Mouse (Mus musculus) kidney, postnatal 36 days (tissue): Measurements from ENCODE around the gene Tcf25.
A peak's percentile ranks its signal among the peaks of the same experiment; 100 is the strongest.

ENCODE experiments used
- DNase-seq, 2 experiments: peaks; one replicate each; pipeline ENCODE4 v3.0.0; 2021 to 2022; ENCODE audit warnings: mixed read lengths in 2 of 2

Gene Tcf25

DNA sequence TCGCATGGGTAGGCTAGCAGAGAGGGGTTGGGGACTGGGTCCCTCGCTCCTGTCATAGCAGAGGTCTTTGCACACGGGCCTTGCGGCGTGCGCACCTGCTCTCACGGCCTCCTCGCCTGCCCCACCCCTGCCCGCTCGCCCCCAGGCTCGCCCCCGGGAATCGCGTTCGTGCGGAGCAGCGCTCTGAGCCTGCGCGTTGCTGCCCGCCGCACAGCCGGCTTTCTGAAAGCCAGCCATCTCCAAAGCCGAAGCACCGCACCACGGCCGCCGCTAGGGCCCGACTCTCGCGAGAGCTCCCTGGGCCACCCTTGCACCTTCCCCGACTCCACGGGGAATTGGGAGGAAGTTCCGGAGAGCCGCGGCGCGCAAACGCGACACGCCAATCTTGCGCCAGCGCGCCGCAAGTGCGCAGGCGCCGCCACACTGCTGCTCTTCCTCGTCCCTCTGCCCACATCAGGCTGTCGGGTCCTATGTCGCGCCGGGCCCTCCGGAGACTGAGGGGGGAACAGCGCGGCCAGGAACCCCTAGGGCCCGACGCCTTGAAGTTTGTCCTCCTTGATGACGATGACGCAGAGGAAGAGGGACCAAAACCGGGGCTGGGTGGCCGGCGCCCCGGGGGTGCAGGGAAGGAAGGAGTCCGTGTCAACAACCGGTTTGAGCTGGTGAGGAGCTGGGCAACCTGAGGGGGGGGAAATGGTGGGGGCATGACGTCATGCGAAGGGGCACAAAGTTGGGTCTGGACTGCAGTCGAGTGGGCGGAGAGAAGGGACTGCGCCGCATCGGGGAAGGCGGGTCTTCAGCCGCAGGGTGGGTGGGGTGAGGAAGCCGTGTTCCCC lies at the start of gene Tcf25:
Gene Tcf25, plus strand, starts transcription at position 351 of the 836 bp plus-strand sequence.
- peak; percentile 96 to 97 for DNase-seq

DNA sequence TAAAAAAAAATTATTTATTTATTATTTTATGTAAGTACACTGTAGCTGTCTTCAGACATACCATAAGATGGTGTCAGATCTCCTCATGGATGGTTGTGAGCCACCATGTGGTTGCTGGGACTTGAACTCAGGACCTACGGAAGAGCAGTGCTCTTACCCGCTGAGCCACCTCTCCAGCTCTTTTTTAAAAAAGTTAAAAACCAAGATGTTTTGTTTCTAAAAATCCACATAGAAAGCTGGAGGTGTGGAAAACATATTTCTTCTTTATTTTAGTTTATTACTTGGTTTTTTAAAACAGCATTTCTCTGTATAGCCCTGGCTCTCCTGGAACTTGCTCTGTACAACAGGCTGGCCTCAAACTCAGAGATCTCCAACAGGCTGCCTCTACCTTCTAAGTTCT lies 45.0 kb upstream of the Tcf25 start:
- no peak for DNase-seq

DNA sequence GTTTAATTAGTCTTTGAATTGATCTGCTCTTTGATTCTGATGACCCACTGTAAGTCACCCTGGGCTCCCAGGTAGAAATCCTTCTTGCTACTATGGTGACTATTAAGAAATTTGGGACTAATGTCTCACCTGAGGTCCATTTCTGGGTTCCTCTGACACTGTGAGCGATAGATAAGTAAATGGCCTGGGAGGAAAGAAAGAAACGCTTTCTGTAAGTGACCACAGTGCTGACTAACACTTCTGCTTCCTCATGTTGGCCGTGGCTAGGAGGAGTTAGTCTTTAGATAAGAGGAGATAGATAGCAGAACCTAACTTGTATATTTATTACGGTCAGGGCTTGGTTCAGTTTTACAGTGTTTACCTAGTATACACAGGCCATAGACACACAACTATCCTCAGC lies 44.2 kb upstream of the Tcf25 start:
- DNase-seq = no peak

DNA sequence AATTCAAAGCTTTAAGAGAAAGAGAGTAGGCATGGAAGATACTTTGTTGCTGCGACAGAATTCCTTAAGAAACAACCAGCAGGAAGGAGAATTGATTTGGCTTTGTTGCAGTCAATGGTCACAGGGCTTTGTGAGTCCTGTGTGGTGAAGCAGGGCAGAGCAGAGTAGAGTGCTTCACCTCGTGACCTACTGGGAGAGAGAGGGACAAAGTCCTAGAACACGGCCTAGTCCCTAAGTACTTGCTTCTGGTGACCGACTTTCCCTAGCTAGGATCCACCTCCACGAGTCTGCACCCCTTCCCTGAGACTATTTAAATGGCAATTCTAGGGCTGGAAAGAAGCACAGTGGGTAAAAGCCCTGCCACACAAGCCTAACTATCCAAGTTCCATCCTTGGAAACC lies 43.6 kb upstream of the Tcf25 start:
- peak; percentile 43 to 49 for DNase-seq

DNA sequence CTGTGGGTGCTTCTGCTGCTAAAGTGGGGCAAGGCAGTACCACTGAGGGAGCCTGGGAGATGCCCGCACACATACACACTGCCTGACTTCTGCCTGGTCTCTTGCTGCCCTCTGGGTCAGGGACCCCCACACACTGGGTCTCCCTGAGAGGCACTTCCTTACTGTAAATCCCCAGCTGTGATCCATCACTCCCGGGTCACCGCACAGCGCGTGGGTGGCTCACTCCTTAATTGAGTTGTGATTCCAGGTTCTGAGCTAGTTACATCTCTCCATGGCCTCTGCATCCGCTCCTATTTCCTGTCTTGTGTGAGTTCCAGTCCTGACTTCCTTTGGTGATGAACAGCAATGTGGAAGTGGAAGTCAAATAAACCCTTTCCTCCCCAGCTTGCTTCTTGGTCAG lies 42.9 kb upstream of the Tcf25 start:
- DNase-seq = no peak

DNA sequence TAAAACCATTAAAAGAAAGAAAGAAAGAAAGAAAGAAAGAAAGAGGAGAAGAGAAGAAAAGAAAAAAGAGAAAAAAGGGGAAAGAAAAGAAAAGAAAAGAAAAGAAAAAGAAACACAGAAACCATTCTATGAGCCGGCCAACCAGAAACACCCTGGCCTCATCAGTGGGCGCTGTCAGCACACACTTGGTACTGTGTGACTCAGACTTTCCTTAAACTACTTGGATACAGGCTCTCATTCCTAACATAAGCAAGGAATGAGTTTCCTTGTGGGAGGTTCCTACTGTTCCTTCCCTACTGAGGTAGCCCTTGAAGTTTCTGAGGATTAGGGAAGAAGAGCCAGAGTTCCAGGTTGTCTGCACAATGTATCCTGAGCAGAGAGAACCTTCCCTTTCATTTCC lies 42.3 kb upstream of the Tcf25 start:
- no peak for DNase-seq

DNA sequence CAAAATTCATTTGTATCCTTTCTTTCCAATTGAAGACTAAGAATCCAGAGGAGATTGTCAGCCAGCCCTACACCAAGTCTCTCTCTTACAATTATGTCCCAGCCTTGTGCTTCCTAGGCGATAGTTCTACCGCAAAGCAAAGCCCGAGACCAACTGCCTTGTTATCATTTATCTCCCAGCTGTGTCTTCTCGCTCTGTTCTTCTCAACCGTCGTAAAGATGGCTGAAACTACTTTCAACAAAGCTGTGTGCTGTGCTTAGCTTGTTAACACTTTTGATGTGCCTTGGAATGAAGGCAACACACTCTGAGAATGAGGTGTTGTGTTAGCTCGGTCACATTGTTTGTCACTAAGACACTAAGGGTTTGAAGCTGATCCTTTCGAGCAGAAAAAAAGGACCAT lies 41.7 kb upstream of the Tcf25 start:
- DNase-seq = no peak

DNA sequence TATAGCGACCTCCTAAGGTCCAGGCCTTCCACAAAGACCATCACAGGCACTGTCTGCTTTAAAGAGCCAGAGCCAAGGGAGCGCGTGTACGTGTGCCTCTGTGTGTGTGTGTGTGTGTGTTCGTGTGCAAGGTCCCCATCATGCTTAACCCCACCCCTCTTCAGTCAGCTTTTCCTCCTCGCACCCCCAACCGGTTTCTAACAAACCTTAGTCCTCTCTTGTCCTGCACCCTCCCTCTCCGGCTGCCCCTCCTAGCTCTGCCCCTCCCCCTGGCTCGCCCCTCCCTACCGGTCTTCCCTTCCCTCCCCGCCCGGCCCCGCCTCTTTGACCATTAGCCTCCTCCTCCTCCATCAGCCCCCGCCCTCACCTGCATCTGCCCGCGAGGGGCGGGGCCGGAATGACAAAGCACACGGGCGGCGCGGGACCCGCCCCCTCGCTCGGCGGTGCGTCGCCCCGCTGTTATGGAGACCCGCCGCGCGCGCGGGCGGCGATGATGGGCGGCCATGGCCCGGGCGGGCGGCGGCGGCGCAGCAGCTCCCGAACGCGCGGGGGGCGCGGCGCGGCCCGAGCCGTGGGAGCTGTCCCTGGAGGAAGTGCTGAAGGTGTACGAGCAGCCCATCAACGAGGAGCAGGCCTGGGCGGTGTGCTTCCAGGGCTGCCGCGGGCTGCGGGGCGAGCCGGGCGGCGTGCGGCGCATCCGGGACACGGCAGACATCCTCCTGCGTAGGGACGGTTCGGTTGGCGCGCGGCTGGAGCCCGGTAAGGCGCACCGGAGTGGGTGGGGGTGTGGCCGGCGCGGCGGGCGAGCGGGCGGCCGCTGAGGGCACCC lies 41.1 kb upstream of the Tcf25 start, which contains the start of gene Spire2:
Gene Spire2, plus strand, starts transcription at position 452 of the 829 bp plus-strand sequence.
- peak; percentile 80 to 89 for DNase-seq

DNA sequence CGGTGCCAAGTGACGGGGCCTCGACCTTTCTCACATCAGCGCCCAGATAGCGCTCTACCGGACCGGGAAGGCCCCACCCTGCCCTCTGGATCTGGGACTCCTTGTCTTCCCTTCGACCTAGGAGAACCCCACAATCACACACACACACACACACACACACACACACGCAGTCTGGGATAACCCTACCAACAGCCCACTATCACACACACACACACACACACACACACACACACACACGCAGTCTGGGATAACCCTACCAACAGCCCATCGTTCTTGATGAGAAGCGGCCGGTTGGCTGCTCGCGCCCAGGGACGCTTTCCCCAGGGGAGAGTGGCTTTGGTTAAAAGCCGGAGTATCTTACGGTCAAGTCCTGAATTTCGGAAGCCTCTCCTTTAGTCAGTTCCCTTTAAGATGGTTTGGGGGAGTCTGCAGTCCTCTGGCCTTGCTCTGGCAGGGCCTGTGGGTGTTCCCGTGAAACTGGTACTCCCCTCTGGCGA lies 40.4 kb upstream of the Tcf25 start:
- DNase-seq = no peak

DNA sequence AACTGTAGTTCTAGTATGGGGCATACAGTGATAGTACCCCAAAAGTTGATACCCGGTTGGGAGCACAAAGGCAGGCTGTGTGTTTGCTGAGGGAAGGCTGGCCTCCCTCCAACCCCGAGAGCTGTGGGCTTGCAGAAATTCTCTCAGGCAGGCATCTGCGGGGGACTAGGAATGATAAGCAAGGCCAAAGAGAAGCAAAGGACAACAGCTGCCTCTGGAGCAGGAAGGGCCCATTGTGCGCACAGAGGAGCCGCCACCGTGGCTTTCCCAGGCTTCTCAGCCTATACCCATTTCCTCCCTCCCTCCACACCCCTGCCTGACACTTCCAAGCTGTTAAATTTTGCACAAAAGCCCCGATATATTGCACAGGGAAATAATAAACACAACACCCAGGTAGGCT lies 39.7 kb upstream of the Tcf25 start:
- no peak for DNase-seq

DNA sequence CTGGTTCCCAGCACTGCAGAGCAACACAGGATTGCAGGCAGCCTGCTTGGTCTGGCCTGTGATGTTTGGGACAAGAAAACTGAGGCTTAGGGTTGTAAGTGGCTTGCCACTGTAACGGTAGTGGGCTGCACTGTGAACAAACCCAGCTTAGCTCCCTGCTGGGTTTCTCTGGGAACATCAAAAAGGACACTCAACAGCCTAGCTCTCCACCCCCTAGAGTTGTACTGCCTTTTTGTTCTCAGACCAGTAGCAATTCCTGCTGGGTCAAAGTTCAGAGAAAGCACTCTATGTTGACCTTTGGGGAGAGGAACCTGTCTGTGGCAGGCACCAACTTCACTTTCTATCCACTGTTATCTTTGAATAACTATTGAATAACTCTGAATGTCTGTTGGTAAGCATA lies 39.1 kb upstream of the Tcf25 start:
- no peak for DNase-seq

DNA sequence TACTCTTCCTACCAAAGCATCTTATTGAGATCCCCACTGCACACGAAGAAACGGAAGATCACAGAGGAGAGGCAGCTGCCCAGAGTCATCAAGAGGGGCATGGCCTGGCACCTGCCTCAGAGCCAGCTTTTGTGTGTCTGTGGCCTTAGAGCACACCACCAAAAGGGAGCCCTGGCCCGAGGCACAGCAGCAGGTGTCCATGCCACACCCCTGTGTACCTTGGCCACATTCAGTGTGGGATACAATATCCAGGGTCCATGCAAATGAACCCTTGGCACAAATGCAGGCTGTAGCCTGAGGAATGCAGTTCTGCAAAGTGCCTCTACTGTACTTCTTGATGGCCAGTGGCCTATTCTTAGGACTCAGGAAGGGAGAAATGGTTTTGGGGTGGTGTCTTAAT lies 36.1 kb upstream of the Tcf25 start:
- peak; percentile 54 to 55 for DNase-seq

DNA sequence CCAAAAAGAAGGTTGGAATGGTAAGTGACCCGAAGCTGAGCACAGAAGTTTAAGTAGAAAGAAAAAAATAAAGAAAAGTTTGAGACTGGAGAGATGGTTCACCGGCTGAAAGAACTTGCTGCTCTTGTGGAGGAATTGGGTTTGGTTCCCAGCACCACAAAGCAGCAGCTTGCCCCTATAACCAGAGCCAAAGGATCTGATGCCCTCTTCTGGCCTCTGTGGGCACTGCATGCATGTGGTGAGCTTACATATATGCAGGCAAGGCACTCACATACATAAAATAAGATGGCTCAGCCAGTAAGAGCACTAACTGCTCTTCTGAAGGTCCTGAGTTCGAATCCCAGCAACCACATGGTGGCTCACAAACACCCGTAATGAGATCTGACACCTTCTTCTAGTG lies 33.5 kb upstream of the Tcf25 start:
- no peak for DNase-seq

DNA sequence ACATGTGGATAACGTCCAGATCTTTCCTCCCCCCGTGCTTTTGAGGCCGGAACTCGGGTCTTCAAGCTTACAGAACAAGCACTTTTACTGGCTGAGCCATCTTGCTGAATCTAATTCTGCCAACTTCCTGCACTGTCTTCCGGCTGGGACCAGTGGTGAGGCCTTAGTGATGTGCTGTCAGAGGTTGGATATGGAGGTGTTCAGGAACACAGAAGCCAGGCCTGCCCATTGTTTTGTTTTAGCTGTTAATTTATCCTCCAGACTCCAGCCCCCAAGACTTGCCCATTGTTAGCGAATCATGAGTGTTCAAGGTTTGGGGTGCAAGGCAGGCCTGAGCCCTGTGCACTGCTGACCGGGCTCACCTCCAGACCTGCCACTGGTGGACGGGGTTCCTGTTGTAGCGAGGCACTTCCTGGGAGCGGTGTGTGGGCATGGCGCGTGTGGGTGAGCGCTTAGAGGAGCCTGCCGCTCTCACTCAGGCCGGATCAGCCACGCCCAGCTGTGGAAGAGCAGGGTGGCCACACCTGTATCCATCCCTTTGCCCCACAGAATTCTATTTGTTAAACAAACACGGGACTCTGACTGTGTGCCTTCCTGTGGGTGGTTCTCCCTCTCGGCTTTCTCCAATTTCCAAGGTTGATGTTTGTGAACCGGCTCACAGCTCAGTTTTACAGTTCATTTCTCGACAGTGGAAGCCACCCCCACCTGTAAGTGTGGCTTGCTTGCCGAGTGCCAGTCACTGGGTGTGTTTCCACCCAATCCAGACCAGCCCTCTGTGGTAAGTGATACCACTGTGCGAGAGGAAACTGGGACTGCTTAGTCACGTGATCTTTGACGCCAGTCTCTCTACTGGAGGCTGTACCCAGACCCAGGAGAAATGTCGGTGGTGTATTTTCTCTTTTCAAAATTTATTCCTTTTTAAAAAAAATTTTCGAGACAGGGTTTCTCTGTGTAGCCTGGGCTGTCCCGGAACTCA lies 32.2 kb upstream of the Tcf25 start:
- DNase-seq = no peak

DNA sequence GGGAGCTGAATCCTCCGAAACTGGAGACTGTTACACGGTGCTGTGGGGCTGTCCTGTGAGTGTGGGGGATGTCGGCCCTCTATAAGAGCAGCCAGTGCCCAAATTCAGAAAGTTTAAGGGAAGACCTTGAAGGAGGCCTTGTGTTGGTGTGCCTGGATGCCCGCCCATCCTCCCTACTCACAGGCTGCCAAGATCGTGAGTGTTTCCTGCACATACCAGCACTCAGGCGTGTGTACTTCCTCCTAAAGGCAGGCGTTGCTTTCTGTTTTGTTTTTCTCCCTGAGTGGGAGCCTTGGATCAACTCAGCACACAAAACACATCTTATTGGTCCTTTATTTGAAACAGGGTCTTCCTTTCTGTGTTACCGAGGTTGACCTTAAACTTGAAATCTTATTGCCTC lies 31.3 kb upstream of the Tcf25 start:
- no peak for DNase-seq

DNA sequence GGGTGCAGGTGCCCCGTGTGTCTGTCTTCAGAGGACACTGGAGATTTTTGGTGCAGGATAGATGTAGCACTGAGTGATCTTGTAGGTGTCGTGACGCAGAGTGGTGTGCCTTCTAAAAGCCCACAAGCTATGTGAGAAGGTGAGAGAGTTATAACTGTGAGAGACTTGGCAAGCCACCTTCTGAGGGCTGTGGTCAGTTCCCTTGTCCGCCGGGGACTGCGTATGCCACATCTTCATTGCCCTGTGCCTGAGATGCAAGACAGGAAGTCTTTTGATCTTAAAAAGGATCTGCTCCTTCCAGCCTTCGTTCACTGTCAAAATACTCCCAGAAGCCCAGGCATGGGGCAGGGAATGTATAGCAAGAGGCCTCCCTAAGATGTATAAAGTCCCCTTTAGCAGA lies 30.6 kb upstream of the Tcf25 start:
- DNase-seq = no peak

DNA sequence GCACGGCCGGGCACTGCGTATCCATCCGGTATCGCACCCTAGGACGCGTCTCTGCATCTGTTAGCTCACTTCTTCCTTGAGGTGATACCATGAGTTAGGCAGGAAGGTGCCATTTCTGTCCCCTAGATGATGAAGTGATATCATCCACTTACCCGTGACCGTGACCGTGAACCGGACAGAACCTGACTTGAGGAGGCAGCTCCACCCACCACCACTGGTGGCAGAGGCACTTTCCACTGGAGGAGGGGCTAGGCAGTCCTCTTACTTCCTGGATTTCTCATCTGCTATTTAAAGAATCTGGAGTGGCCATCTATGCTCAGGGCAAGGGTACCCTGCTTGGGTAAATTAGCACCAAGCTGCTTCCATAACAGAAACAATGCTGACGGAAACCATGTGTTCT lies 30.1 kb upstream of the Tcf25 start:
- DNase-seq = peak; percentile 33 to 42

DNA sequence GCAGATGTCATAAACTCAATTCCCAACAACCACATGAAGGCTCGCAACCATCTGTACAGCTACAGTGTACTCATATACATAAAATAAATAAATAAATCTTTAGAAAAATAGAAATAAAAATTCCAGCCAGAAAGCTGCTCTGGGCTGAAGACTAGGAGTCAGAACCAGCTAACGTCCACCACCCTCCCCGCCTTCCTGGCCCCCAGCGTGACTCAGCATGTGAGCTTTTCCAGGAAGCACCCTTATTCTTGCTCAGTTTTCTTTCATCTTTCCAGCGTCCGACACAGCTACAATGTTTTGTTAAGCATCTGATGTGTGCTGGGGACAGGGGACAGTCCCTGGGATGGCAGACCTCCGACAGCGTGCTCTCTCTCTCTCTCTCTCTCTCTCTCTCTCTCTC lies 28.4 kb upstream of the Tcf25 start:
- no peak for DNase-seq

DNA sequence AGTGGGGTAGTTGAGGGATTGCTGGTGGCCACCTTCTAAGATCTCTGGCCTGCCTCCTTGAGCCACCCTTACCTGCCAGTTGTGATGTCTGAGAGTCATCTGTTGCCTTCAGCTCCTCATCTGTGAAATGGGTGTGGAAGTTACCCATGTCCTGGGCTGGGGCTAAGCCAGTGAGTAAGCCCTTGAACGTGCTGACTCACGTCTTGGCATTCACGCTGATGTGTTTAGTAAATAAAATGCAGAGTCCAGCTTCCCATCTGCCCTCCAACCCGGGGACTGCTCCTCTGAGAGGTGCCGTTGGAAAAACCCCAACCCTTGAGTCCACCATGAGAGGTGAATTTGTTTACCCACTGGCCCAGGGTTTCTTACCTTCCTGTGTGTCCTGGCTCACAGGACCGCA lies 27.7 kb upstream of the Tcf25 start:
- DNase-seq = no peak

DNA sequence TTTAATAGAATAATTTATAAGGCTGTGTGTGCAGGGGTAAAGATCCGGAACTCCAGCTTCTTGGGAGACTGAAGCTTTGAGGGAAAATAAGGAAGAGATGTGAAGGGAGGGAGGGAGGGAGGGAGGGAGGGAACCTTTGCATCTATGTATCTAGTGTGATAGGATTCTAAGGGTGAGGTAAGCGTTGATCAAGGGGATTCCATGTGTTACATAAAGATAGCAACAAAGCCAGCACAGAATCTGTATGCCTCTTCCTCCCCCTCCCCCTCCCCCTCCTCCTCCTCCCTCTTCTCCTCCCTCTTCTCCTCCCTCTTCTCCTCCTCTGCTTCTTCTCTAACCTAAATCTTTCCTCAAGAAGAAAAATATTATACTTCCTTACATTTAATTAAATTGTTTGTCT lies 26.3 kb upstream of the Tcf25 start:
- no peak for DNase-seq

DNA sequence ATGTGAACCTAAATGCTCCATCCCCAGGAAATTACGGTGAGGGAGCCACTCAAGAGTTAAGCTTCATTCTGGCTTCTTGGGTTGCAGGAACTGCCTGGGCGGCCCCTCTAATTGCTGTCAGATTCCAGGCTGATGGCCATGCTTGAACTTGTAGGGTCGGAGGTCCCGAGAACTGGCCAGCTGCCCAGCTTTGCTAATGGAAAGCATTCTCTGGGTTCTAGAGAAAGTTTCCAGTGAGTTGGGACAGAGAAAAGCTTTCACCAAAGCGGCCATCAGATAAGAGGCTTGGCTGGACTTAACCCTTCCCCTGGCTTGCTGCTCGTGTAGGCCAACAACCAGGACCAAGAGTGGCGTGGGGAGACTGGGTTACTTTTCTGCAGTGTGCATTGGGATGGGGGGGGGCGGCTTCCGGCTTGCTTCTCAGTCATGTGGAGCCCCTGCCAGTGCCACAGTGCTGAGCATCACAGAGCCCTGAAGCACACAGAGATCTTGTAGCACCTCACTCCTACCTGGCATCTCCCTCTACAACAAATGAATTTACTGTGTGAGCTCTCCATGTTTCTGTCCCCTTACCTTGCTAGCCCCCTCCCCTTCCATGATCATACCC lies 25.2 kb upstream of the Tcf25 start:
- DNase-seq = peak; percentile 83 to 85

DNA sequence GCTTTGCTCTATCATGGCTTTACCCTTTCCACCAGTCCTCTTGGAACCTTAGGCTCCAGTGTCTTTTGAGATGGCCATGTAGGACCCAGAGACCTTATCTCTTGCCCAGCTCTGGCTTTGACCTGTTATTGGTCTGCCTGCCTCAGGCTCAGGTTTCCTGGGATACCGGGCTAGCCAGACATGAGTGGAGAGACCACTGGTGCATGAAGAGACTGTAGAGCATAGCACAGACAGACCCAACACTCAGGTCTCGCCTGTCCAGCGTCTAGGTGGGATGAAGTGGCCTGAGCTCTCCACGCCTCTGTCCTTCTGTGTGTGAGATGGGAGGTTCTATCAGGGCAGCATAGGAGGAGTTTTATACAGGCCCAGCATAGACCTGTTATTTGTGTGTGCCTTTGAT lies 24.5 kb upstream of the Tcf25 start:
- no peak for DNase-seq
